Mouse (Mus musculus): ENCODE data around the gene Cyb5d1. TPM values are rescaled to one million over a fixed set of nuclear protein-coding genes. Genes with fewer than 3 reads are reported as not detected.
A peak's percentile ranks its signal among the peaks of the same experiment; 100 is the strongest.
"Not testable (repeated sequence)": the region's sequence is repeated elsewhere in the genome, so short reads cannot be mapped to it uniquely, and the experiment has no call there.

The Cyb5d1 gene
- polyA plus RNA-seq (2015; fragmentation: Nextera tagmentation; extraction: Ambion mirVana): 20.6 and 24.0 TPM in 2 replicates

DNA sequence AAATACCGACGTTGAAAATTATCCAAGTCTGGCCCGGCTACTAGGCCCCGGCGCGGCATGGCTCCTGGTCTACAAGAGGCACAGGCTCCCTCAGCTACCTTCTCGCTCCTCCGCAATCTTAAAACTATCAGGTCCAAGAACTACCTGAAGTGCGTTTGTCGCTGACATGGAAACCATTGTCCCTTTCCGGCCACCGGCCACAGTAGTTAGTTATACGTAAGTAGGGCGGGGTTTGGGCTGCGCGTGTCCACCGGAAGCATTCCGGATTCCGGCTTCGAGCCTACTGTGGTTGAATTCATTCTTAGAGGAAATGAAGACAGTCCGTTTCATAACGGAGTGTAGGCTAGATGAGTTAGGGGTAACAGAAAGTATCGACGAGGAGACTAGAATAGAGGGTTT, at the start of gene Cyb5d1, which contains the start of gene Naa38:
Gene Cyb5d1, minus strand, starts transcription at position 397 of the 399 bp plus-strand sequence.
Gene Naa38, plus strand, starts transcription at position 253 of the 399 bp plus-strand sequence.
- H3K4me3 ChIP-seq: peak within 1 kb of the TSS; percentile 87
- peak; percentile 75 for ATAC-seq (replicated peaks; ENCODE audit: insufficient number of reproducible peaks, insufficient read depth, low FRiP score, low read depth)
- under 1% methylated on average over 24 of the region's 24 CpGs for WGBS
- H3K27me3 ChIP-seq; H3K9me3 ChIP-seq (replicated peaks): not testable (repeated sequence)
- peak within 1 kb of the TSS; percentile 82 for H3K4me2 ChIP-seq
- H3K36me3 ChIP-seq: peaks cover 10% of the 10 kb centered on the region
- H3K9ac ChIP-seq: peak within 1 kb of the TSS; percentile 94
- peaks cover 42% of the 10 kb centered on the region for H3K4me1 ChIP-seq (replicated peaks)
- H3K27ac ChIP-seq: peak within 1 kb of the TSS; percentile 99

- Histone ChIP-seq H3K27ac (peak overlapping the region; percentile 31; the same call in 1 of the 2 replicates), H3K4me1 (replicated peaks) (0 out of 2 replicates have a peak, but pooled peaks cover 3% of the 10 kb centered on the region), H3K36me3 (no peaks in the 10 kb centered on the region), H3K4me2 (no peak overlapping the region), H3K27me3 (no peaks in the 10 kb centered on the region), H3K4me3 (no peak overlapping the region), H3K9me3 (replicated peaks) (no peaks in the 10 kb centered on the region), H3K9ac (no peak overlapping the region)
- WGBS: 29% methylated on average over 5 of the region's 5 CpGs
- ATAC-seq (replicated peaks; ENCODE audit: insufficient number of reproducible peaks, insufficient read depth, low FRiP score, low read depth): peak; percentile 31; the same call in 1 of the 2 replicates
Measured at GRCm38 (mm10) chr11:69443328-69443727, 47.9 kb upstream of the Cyb5d1 start.

GRCm38 (mm10) chr11:69437291-69437690, 41.9 kb upstream of the Cyb5d1 start:
- Histone ChIP-seq H3K9me3 (replicated peaks) (no peaks in the 10 kb centered on the region), H3K36me3 (no peaks in the 10 kb centered on the region), H3K27ac (no peak overlapping the region), H3K4me1 (replicated peaks) (peaks cover 1% of the 10 kb centered on the region; the same call in 1 of the 2 replicates), H3K4me3 (no peak overlapping the region), H3K4me2 (no peak overlapping the region), H3K9ac (no peak overlapping the region), H3K27me3 (no peaks in the 10 kb centered on the region)
- no peak for ATAC-seq (replicated peaks; ENCODE audit: insufficient number of reproducible peaks, insufficient read depth, low FRiP score, low read depth)
- WGBS: 45% methylated on average over 3 of the region's 3 CpGs

GRCm38 (mm10) chr11:69433189-69433588, 37.8 kb upstream of the Cyb5d1 start:
- WGBS: 58% methylated on average over 6 of the region's 6 CpGs
- no peak overlapping the region for H3K4me2 ChIP-seq
- H3K9me3 ChIP-seq (replicated peaks): no peaks in the 10 kb centered on the region
- no peaks in the 10 kb centered on the region for H3K36me3 ChIP-seq
- H3K4me1 ChIP-seq (replicated peaks): peaks cover 9% of the 10 kb centered on the region
- H3K4me3 ChIP-seq: no peak overlapping the region
- no peak overlapping the region for H3K9ac ChIP-seq
- H3K27ac ChIP-seq: no peak overlapping the region
- no peak for ATAC-seq (replicated peaks; ENCODE audit: insufficient number of reproducible peaks, insufficient read depth, low FRiP score, low read depth)
- H3K27me3 ChIP-seq: no peaks in the 10 kb centered on the region

DNA sequence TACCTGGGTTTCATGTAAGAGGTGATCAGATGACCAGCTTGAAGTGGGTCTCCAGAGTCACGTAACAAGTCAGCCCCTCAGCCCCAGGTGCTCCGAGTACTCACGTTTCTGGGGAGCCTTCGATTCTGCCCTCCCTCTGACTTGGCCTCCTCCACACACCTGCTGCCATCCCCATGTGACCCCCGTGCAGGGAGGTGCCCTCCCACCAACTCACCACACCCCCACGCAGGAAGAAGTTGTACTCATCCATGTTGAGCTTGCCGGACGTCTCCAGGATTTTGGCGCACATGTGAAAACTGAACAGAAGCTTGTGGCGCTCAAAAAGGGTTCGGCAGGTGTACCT, 37.2 kb upstream of the Cyb5d1 start:
- Histone ChIP-seq H3K27ac (no peak overlapping the region), H3K36me3 (no peaks in the 10 kb centered on the region), H3K27me3 (no peaks in the 10 kb centered on the region), H3K9me3 (replicated peaks) (no peaks in the 10 kb centered on the region), H3K4me3 (no peak overlapping the region), H3K4me2 (no peak overlapping the region), H3K4me1 (replicated peaks) (peaks cover 9% of the 10 kb centered on the region), H3K9ac (no peak overlapping the region)
- WGBS: 68% methylated on average over 11 of the region's 11 CpGs
- ATAC-seq (replicated peaks; ENCODE audit: insufficient number of reproducible peaks, insufficient read depth, low FRiP score, low read depth): no peak

GRCm38 (mm10) chr11:69431829-69432639, 36.6 kb upstream of the Cyb5d1 start:
- Histone ChIP-seq H3K4me3 (no peak overlapping the region), H3K4me2 (no peak overlapping the region)
- peak; percentile 76 for ATAC-seq (replicated peaks; ENCODE audit: insufficient number of reproducible peaks, insufficient read depth, low FRiP score, low read depth)

GRCm38 (mm10) chr11:69430631-69431030, 35.2 kb upstream of the Cyb5d1 start:
- Histone ChIP-seq H3K4me3 (no peak overlapping the region), H3K4me1 (replicated peaks) (peaks cover 9% of the 10 kb centered on the region), H3K9ac (no peak overlapping the region), H3K27ac (no peak overlapping the region), H3K9me3 (replicated peaks) (no peaks in the 10 kb centered on the region), H3K36me3 (no peaks in the 10 kb centered on the region), H3K27me3 (no peaks in the 10 kb centered on the region), H3K4me2 (no peak overlapping the region)
- ATAC-seq (replicated peaks; ENCODE audit: insufficient number of reproducible peaks, insufficient read depth, low FRiP score, low read depth): no peak
- 86% methylated on average over 15 of the region's 15 CpGs for WGBS

More at GRCm38 (mm10) chr11:69431829-69432639, 36.6 kb upstream of the Cyb5d1 start:
- Histone ChIP-seq H3K27ac (no peak overlapping the region), H3K9ac (no peak overlapping the region), H3K9me3 (replicated peaks) (no peaks in the 10 kb centered on the region), H3K27me3 (no peaks in the 10 kb centered on the region), H3K4me1 (replicated peaks) (peaks cover 9% of the 10 kb centered on the region), H3K36me3 (no peaks in the 10 kb centered on the region)
- 35% methylated on average over 11 of the region's 11 CpGs for WGBS

GRCm38 (mm10) chr11:69429313-69429712, 33.9 kb upstream of the Cyb5d1 start:
- H3K4me3 ChIP-seq: no peak overlapping the region
- no peak overlapping the region for H3K9ac ChIP-seq
- no peaks in the 10 kb centered on the region for H3K27me3 ChIP-seq
- no peak overlapping the region for H3K4me2 ChIP-seq
- no peaks in the 10 kb centered on the region for H3K9me3 ChIP-seq (replicated peaks)
- peaks cover 9% of the 10 kb centered on the region for H3K4me1 ChIP-seq (replicated peaks)
- WGBS: 25% methylated on average over 2 of the region's 2 CpGs
- no peak overlapping the region for H3K27ac ChIP-seq
- ATAC-seq (replicated peaks; ENCODE audit: insufficient number of reproducible peaks, insufficient read depth, low FRiP score, low read depth): 0 out of 2 replicates have a peak, but pooled peaks have one; percentile 18
- H3K36me3 ChIP-seq: no peaks in the 10 kb centered on the region

DNA sequence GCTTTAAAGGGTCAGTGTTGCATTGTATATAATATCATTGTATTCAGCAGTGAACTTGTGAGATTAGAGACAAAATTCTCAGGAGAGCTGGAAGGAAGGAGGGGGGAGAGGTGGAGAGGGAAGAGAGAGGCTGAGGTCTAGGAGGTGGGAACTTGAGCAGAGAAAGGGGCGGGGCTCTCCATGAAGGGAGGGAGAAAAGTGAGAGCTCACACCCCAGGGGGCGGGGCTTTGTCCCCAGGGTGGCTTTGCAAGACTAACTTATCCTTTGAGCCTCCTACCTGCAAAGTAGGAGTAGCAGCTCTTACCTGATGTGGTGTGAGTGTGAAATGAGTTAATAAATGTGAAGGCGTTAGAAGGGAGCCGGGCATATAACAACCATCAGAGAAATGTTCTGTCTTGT, 33.3 kb upstream of the Cyb5d1 start:
- Histone ChIP-seq H3K36me3 (no peaks in the 10 kb centered on the region), H3K4me3 (no peak overlapping the region), H3K4me2 (no peak overlapping the region), H3K9ac (no peak overlapping the region), H3K27me3 (no peaks in the 10 kb centered on the region), H3K9me3 (replicated peaks) (no peaks in the 10 kb centered on the region), H3K4me1 (replicated peaks) (peaks cover 9% of the 10 kb centered on the region), H3K27ac (no peak overlapping the region)
- 29% methylated on average over 4 of the region's 4 CpGs for WGBS
- no peak; the same call in 1 of the 2 replicates for ATAC-seq (replicated peaks; ENCODE audit: insufficient number of reproducible peaks, insufficient read depth, low FRiP score, low read depth)

- WGBS: 80% methylated on average over 2 of the region's 2 CpGs
Measured at GRCm38 (mm10) chr11:69426246-69426645, 30.8 kb upstream of the Cyb5d1 start.

DNA sequence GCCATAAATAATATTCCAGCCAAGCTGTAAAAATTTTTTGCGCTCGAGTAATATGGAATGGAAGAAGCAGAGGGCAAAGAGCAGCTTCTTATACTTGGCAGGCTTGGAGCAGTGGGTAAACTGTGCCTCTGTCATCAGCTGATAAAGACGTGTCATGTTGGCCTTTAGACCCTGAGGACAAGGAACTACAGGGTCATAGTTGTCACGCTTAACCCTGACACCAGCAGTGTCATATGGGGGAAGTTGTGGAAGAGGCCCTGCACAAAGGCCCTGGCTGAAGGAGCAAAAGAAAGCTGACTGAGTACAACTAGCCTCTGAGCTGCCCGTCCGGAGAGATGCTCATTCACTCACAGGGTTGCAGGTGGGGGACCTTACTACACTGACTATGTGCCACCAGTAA, 28.5 kb upstream of the Cyb5d1 start:
- H3K9ac ChIP-seq: no peak overlapping the region
- no peak overlapping the region for H3K27ac ChIP-seq
- peaks cover 21% of the 10 kb centered on the region for H3K27me3 ChIP-seq
- H3K4me1 ChIP-seq (replicated peaks): peaks cover 27% of the 10 kb centered on the region
- H3K9me3 ChIP-seq (replicated peaks): no peaks in the 10 kb centered on the region
- H3K4me3 ChIP-seq: no peak overlapping the region
- WGBS: 50% methylated on average over 6 of the region's 6 CpGs
- no peak for ATAC-seq (replicated peaks; ENCODE audit: insufficient number of reproducible peaks, insufficient read depth, low FRiP score, low read depth)
- H3K4me2 ChIP-seq: no peak overlapping the region
- no peaks in the 10 kb centered on the region for H3K36me3 ChIP-seq

More at GRCm38 (mm10) chr11:69426246-69426645, 30.8 kb upstream of the Cyb5d1 start:
- ATAC-seq (replicated peaks; ENCODE audit: insufficient number of reproducible peaks, insufficient read depth, low FRiP score, low read depth): no peak
- Histone ChIP-seq H3K9ac (no peak overlapping the region), H3K27me3 (peaks cover 16% of the 10 kb centered on the region), H3K9me3 (replicated peaks) (no peaks in the 10 kb centered on the region), H3K4me3 (no peak overlapping the region), H3K36me3 (no peaks in the 10 kb centered on the region), H3K27ac (no peak overlapping the region), H3K4me1 (replicated peaks) (peaks cover 10% of the 10 kb centered on the region), H3K4me2 (no peak overlapping the region)

DNA sequence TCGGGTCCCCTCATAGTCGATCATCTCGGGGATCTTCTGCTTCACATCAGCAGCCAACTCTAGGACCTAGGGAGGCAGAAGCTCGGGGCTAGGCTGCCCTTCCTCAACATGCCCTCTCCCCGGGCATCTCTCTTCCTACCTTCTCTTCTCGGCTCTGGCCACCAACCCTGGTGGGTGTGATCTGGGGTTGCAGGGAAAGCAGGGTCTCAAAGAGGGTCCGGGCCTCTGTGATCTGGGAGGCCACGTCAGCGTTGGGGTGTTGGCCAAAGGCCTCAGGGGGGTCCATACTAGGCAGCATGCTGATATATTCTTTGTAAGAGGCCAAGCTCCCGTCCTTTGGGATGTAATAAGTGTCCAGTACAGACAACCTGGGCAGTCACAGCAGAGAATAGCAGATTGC, 27.4 kb upstream of the Cyb5d1 start:
- H3K27me3 ChIP-seq: peaks cover 21% of the 10 kb centered on the region
- no peaks in the 10 kb centered on the region for H3K9me3 ChIP-seq (replicated peaks)
- H3K4me2 ChIP-seq: no peak overlapping the region
- no peaks in the 10 kb centered on the region for H3K36me3 ChIP-seq
- ATAC-seq (replicated peaks; ENCODE audit: insufficient number of reproducible peaks, insufficient read depth, low FRiP score, low read depth): no peak
- 88% methylated on average over 10 of the region's 10 CpGs for WGBS
- H3K4me3 ChIP-seq: no peak overlapping the region
- H3K27ac ChIP-seq: no peak overlapping the region
- H3K4me1 ChIP-seq (replicated peaks): peaks cover 34% of the 10 kb centered on the region
- no peak overlapping the region for H3K9ac ChIP-seq
